Mouse (Mus musculus): ENCODE measurements around the gene Cyp26a1. TPM values are rescaled to one million over a fixed set of nuclear protein-coding genes. Genes with fewer than 3 reads are reported as not detected.

The Cyp26a1 gene
- total RNA-seq (2014; fragmentation: Nextera tagmentation) (0.53 and 0.60 TPM in 2 replicates), total RNA-seq (2017) (0.55 and 0.64 TPM in 2 replicates), polyA plus RNA-seq (2012) (0.42 and 0.50 TPM in 2 replicates)

DNA sequence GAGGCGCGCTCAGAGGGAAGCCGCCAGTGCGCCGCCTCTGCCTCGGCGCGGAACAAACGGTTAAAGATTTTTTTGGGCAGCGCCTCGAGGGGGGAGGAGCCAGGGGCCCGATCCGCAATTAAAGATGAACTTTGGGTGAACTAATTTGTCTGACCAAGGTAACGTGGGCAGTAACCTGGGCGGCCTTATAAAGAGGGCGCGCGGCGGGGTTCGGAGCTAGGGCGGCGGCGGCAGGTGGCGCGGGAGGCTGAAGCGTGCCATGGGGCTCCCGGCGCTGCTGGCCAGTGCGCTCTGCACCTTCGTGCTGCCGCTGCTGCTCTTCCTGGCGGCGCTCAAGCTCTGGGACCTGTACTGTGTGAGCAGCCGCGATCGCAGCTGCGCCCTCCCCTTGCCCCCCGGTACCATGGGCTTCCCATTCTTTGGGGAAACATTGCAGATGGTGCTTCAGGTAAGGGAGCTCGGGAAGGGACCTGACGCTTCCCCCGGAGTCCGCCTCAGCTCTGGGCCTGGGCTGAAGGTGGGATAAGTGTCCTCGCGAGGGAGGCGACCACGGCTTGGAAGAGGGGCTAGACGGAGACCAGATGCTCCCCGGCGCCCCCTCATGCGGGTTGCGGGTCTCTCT is at the start of gene Cyp26a1:
Cyp26a1 (plus strand) TSS at position 148 of the 622 bp plus-strand sequence.
- Histone ChIP-seq H3K36me3 (replicated peaks) (peaks cover 52% of the 10 kb centered on the region), H3K27me3 (ENCODE audit: insufficient read depth, low read length) (peaks cover 17% of the 10 kb centered on the region; the same call in 1 of the 2 replicates), H3K4me3 (ENCODE audit: low read depth, low read length) (peak within 1 kb of the TSS; percentile 27), H3K4me1 (ENCODE audit: insufficient read depth, low read depth, low read length) (peaks cover 11% of the 10 kb centered on the region), H3K9me3 (replicated peaks) (peaks cover 37% of the 10 kb centered on the region)
- DNase-seq (ENCODE audit: low spot score) (no peak), ATAC-seq (ENCODE audit: extremely low read depth, insufficient number of reproducible peaks, low FRiP score, poor library complexity, severe bottlenecking) (no peak)
- no peak for TF ChIP-seq GATA1 (IDR thresholded peaks at IDR 0.05; ENCODE audit: borderline replicate concordance, low read length)
- no peak for TF ChIP-seq GATA2 (IDR thresholded peaks at IDR 0.05; ENCODE audit: borderline replicate concordance, low read depth, low read length)
- TF ChIP-seq CTCF (IDR thresholded peaks at IDR 0.05; ENCODE audit: low read depth, low read length) = no peak
- TF ChIP-seq TAL1 (conservative IDR thresholded peaks at IDR 0.05; ENCODE audit: low read depth, low read length) = no peak
- no peak for TF ChIP-seq POLR2AphosphoS5 (IDR thresholded peaks at IDR 0.05; ENCODE audit: insufficient replicate concordance, low read depth, low read length)

GRCm38 (mm10) chr19:37647994-37648393 is 49.6 kb upstream of the Cyp26a1 start:
- no peak for TF ChIP-seq TAL1 (conservative IDR thresholded peaks at IDR 0.05; ENCODE audit: low read depth, low read length)
- no peak for TF ChIP-seq POLR2AphosphoS5 (IDR thresholded peaks at IDR 0.05; ENCODE audit: insufficient replicate concordance, low read depth, low read length)
- TF ChIP-seq GATA2 (IDR thresholded peaks at IDR 0.05; ENCODE audit: borderline replicate concordance, low read depth, low read length) = no peak
- TF ChIP-seq GATA1 (IDR thresholded peaks at IDR 0.05; ENCODE audit: borderline replicate concordance, low read length) = no peak
- no peak for TF ChIP-seq CTCF (IDR thresholded peaks at IDR 0.05; ENCODE audit: low read depth, low read length)
- Histone ChIP-seq H3K36me3 (replicated peaks) (peaks cover 72% of the 10 kb centered on the region), H3K4me1 (ENCODE audit: insufficient read depth, low read depth, low read length) (no peaks in the 10 kb centered on the region), H3K4me3 (ENCODE audit: low read depth, low read length) (no peak overlapping the region), H3K9me3 (replicated peaks) (no peaks in the 10 kb centered on the region), H3K27me3 (ENCODE audit: insufficient read depth, low read length) (no peaks in the 10 kb centered on the region)
- DNase-seq (ENCODE audit: low spot score) (no peak), ATAC-seq (ENCODE audit: extremely low read depth, insufficient number of reproducible peaks, low FRiP score, poor library complexity, severe bottlenecking) (no peak)

- no peak overlapping the region for H3K4me3 ChIP-seq (ENCODE audit: low read depth, low read length)
- peaks cover 73% of the 10 kb centered on the region for H3K36me3 ChIP-seq (replicated peaks)
- DNase-seq (ENCODE audit: low spot score) (no peak), ATAC-seq (ENCODE audit: extremely low read depth, insufficient number of reproducible peaks, low FRiP score, poor library complexity, severe bottlenecking) (no peak)
- H3K9me3 ChIP-seq (replicated peaks) = no peaks in the 10 kb centered on the region
- TF ChIP-seq GATA2 (IDR thresholded peaks at IDR 0.05; ENCODE audit: borderline replicate concordance, low read depth, low read length) (no peak), GATA1 (IDR thresholded peaks at IDR 0.05; ENCODE audit: borderline replicate concordance, low read length) (no peak), TAL1 (conservative IDR thresholded peaks at IDR 0.05; ENCODE audit: low read depth, low read length) (no peak), POLR2AphosphoS5 (IDR thresholded peaks at IDR 0.05; ENCODE audit: insufficient replicate concordance, low read depth, low read length) (no peak), CTCF (IDR thresholded peaks at IDR 0.05; ENCODE audit: low read depth, low read length) (no peak)
- H3K4me1 ChIP-seq (ENCODE audit: insufficient read depth, low read depth, low read length) = no peaks in the 10 kb centered on the region
- H3K27me3 ChIP-seq (ENCODE audit: insufficient read depth, low read length) = no peaks in the 10 kb centered on the region
Observed at GRCm38 (mm10) chr19:37650526-37650925, 47.1 kb upstream of the Cyp26a1 start.

GRCm38 (mm10) chr19:37654012-37654411 is 43.6 kb upstream of the Cyp26a1 start:
- 0 out of 2 replicates have a peak, but pooled peaks cover 2% of the 10 kb centered on the region for H3K4me1 ChIP-seq (ENCODE audit: insufficient read depth, low read depth, low read length)
- H3K36me3 ChIP-seq (replicated peaks) = peaks cover 74% of the 10 kb centered on the region
- ATAC-seq (ENCODE audit: extremely low read depth, insufficient number of reproducible peaks, low FRiP score, poor library complexity, severe bottlenecking) = no peak
- H3K4me3 ChIP-seq (ENCODE audit: low read depth, low read length) = no peak overlapping the region
- H3K9me3 ChIP-seq (replicated peaks) = no peaks in the 10 kb centered on the region
- no peak for DNase-seq (ENCODE audit: low spot score)
- TF ChIP-seq GATA2 (IDR thresholded peaks at IDR 0.05; ENCODE audit: borderline replicate concordance, low read depth, low read length) (no peak), TAL1 (conservative IDR thresholded peaks at IDR 0.05; ENCODE audit: low read depth, low read length) (no peak), CTCF (IDR thresholded peaks at IDR 0.05; ENCODE audit: low read depth, low read length) (no peak), GATA1 (IDR thresholded peaks at IDR 0.05; ENCODE audit: borderline replicate concordance, low read length) (no peak), POLR2AphosphoS5 (IDR thresholded peaks at IDR 0.05; ENCODE audit: insufficient replicate concordance, low read depth, low read length) (no peak)
- no peaks in the 10 kb centered on the region for H3K27me3 ChIP-seq (ENCODE audit: insufficient read depth, low read length)

GRCm38 (mm10) chr19:37656441-37656840 is 41.2 kb upstream of the Cyp26a1 start:
- Histone ChIP-seq H3K4me1 (ENCODE audit: insufficient read depth, low read depth, low read length) (0 out of 2 replicates have a peak, but pooled peaks cover 2% of the 10 kb centered on the region), H3K27me3 (ENCODE audit: insufficient read depth, low read length) (no peaks in the 10 kb centered on the region), H3K4me3 (ENCODE audit: low read depth, low read length) (no peak overlapping the region), H3K36me3 (replicated peaks) (peaks cover 72% of the 10 kb centered on the region), H3K9me3 (replicated peaks) (no peaks in the 10 kb centered on the region)
- no peak for ATAC-seq (ENCODE audit: extremely low read depth, insufficient number of reproducible peaks, low FRiP score, poor library complexity, severe bottlenecking)
- no peak for DNase-seq (ENCODE audit: low spot score)
- TF ChIP-seq GATA2 (IDR thresholded peaks at IDR 0.05; ENCODE audit: borderline replicate concordance, low read depth, low read length) (no peak), POLR2AphosphoS5 (IDR thresholded peaks at IDR 0.05; ENCODE audit: insufficient replicate concordance, low read depth, low read length) (no peak), CTCF (IDR thresholded peaks at IDR 0.05; ENCODE audit: low read depth, low read length) (no peak), GATA1 (IDR thresholded peaks at IDR 0.05; ENCODE audit: borderline replicate concordance, low read length) (no peak), TAL1 (conservative IDR thresholded peaks at IDR 0.05; ENCODE audit: low read depth, low read length) (no peak)

DNA sequence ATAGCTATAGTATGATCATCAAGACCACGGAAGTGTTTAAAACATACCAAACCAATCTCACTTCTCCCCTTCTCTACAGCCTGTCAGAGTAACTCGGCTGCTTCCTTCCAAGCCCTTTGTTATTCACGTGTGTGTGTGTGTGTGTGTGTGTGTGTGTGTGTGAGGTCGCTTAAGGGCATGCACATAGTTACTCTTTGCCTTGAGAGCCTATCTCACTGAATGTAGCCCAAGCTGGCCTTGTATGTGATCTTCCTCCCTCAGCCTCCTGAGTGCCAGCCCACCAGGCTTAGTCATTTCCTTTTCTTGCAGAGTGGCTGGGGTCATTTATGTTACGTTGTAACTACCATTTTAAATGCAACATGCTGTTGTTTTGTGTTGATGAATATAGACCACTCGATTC is 32.3 kb upstream of the Cyp26a1 start:
- no peak overlapping the region for H3K4me3 ChIP-seq (ENCODE audit: low read depth, low read length)
- no peak for ATAC-seq (ENCODE audit: extremely low read depth, insufficient number of reproducible peaks, low FRiP score, poor library complexity, severe bottlenecking)
- DNase-seq (ENCODE audit: low spot score) = no peak
- H3K4me1 ChIP-seq (ENCODE audit: insufficient read depth, low read depth, low read length) = peaks cover 34% of the 10 kb centered on the region
- H3K9me3 ChIP-seq (replicated peaks) = no peaks in the 10 kb centered on the region
- H3K36me3 ChIP-seq (replicated peaks) = peaks cover 75% of the 10 kb centered on the region
- no peaks in the 10 kb centered on the region for H3K27me3 ChIP-seq (ENCODE audit: insufficient read depth, low read length)
- no peak for TF ChIP-seq GATA1 (IDR thresholded peaks at IDR 0.05; ENCODE audit: borderline replicate concordance, low read length)
- no peak for TF ChIP-seq POLR2AphosphoS5 (IDR thresholded peaks at IDR 0.05; ENCODE audit: insufficient replicate concordance, low read depth, low read length)
- no peak for TF ChIP-seq TAL1 (conservative IDR thresholded peaks at IDR 0.05; ENCODE audit: low read depth, low read length)
- TF ChIP-seq GATA2 (IDR thresholded peaks at IDR 0.05; ENCODE audit: borderline replicate concordance, low read depth, low read length) = no peak
- no peak for TF ChIP-seq CTCF (IDR thresholded peaks at IDR 0.05; ENCODE audit: low read depth, low read length)

Data from G1E (cell line).